Mouse (Mus musculus) neural tube, embryonic 13.5 days (tissue): ENCODE measurements around the gene 2300002M23Rik. TPM values are rescaled to one million over a fixed set of nuclear protein-coding genes. Genes with fewer than 3 reads are reported as not detected.

Source experiments
- ATAC-seq: fragments of 200-750 bp; cut with Nextera tagmentation; 2 replicates; pipeline ENCODE4 v1.8.0; 2017; ENCODE audit warnings: low read depth, mild to moderate bottlenecking, moderate TSS enrichment, moderate library complexity
- H3K27ac ChIP-seq: fragments of 300-500 bp; sonication (generic); replicated peaks from 2 replicates; pipeline ENCODE4 v1.5.1; 2015; ENCODE audit warnings: moderate library complexity, mild to moderate bottlenecking, inconsistent platforms
- H3K27me3 ChIP-seq: fragments of 300-500 bp; sonication (generic); 2 replicates; pipeline ENCODE4 v1.6.1; 2015; ENCODE audit warnings: mild to moderate bottlenecking, inconsistent platforms
- H3K36me3 ChIP-seq: fragments of 300-500 bp; sonication (generic); 2 replicates; pipeline ENCODE4 v1.6.1; 2015; ENCODE audit warnings: mild to moderate bottlenecking, inconsistent platforms
- H3K4me1 ChIP-seq: fragments of 300-500 bp; sonication (generic); replicated peaks from 2 replicates; pipeline ENCODE4 v1.6.1; 2015; ENCODE audit warnings: inconsistent platforms
- H3K4me2 ChIP-seq: fragments of 300-500 bp; sonication (generic); 2 replicates; pipeline ENCODE4 v1.6.1; 2015; ENCODE audit warnings: inconsistent platforms, mild to moderate bottlenecking, moderate library complexity
- H3K4me3 ChIP-seq: fragments of 300-500 bp; sonication (generic); 2 replicates; pipeline ENCODE4 v1.5.1; 2015; ENCODE audit warnings: mild to moderate bottlenecking, inconsistent platforms
- H3K9ac ChIP-seq: fragments of 300-500 bp; sonication (generic); 2 replicates; pipeline ENCODE4 v1.6.1; 2015; ENCODE audit warnings: moderate library complexity, mild to moderate bottlenecking, inconsistent platforms
- H3K9me3 ChIP-seq: fragments of 300-500 bp; sonication (generic); 2 replicates; pipeline ENCODE4 v1.6.1; 2016; ENCODE audit warnings: inconsistent platforms
- WGBS: fragments of 180-500 bp; shearing (Covaris S2); methylation state at CpG from one replicate; pipeline ENCODE4 v1.1.7; 2015; 5-methylcytosine and 5-hydroxymethylcytosine counted together
- polyA plus RNA-seq: library from polyadenylated mRNA; unstranded; fragments of >200 nt; fragmentation: Nextera tagmentation; extraction: Ambion mirVana; gene quantifications from 2 replicates; pipeline ENCODE4 v1.2.1, GENCODE M21; 2015

Gene 2300002M23Rik
- polyA plus RNA-seq, 1 experiment from 2014 or later = not detected

DNA sequence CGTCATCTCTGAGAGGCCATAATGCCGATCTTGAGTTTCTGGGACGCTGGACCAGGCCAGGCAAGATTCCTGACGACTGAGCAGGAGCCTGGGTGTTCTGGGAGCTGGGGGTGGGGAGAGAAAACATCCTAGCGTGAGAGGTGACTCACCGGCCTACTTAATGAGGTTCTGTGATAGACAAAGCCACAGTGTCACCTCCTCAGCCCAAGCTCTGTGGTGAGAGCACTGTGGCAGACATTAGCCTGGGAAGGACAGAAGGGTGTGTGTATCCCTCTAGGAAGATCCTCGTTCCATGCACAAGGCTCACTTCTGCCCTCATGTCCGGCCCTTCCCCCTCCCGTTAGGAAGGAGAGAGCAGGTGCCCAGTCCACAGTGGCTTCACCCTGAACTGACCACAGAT is 9.9 kb upstream of the 2300002M23Rik start:
- WGBS = 75% methylated on average over 9 of the region's 9 CpGs
- H3K36me3 ChIP-seq = no peaks in the 10 kb centered on the region
- no peak overlapping the region for H3K4me3 ChIP-seq
- H3K9me3 ChIP-seq = no peaks in the 10 kb centered on the region
- H3K27ac ChIP-seq = 0 out of 2 replicates have a peak overlapping the region, but pooled peaks have one; percentile 0
- 0 out of 2 replicates have a peak, but pooled peaks cover 3% of the 10 kb centered on the region for H3K4me1 ChIP-seq
- no peak for ATAC-seq
- no peak overlapping the region for H3K4me2 ChIP-seq
- H3K9ac ChIP-seq = no peak overlapping the region
- H3K27me3 ChIP-seq = no peaks in the 10 kb centered on the region

DNA sequence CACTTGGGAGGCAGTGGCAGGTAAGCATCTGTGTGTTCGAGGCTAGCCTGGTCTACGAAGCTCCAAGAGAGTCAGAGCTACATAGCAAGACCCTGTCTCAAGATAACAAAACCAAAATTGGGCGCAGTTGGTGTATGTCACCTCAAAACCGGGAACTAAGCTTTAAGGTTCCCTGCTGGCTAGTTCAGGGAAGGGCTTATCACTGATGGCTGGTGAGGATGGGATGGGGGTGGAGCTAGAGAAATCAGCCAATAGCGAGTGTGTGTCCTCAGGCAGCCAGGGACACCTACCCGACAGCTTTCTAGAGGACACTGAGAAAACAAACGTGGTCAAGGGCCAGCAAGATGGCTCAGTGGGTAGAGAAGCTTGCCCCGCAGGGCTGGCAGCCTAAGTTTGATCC is 9.0 kb upstream of the 2300002M23Rik start:
- Histone ChIP-seq H3K4me3 (no peak overlapping the region), H3K9me3 (no peaks in the 10 kb centered on the region), H3K27ac (no peak overlapping the region), H3K4me2 (no peak overlapping the region), H3K9ac (no peak overlapping the region), H3K4me1 (0 out of 2 replicates have a peak, but pooled peaks cover 3% of the 10 kb centered on the region), H3K27me3 (no peaks in the 10 kb centered on the region), H3K36me3 (no peaks in the 10 kb centered on the region)
- no peak for ATAC-seq
- 65% methylated on average over 8 of the region's 8 CpGs for WGBS

- H3K4me1 ChIP-seq = peaks cover 13% of the 10 kb centered on the region
- H3K36me3 ChIP-seq = no peaks in the 10 kb centered on the region
- no peak for ATAC-seq
- H3K27ac ChIP-seq = no peak overlapping the region
- H3K27me3 ChIP-seq = peaks cover 23% of the 10 kb centered on the region
- H3K4me3 ChIP-seq = no peak overlapping the region
- H3K9ac ChIP-seq = no peak overlapping the region
- no peak overlapping the region for H3K4me2 ChIP-seq
- 29% methylated on average over 9 of the region's 9 CpGs for WGBS
- no peaks in the 10 kb centered on the region for H3K9me3 ChIP-seq
Observed at GRCm38 (mm10) chr17:35567767-35568166, 517 bp downstream of the 2300002M23Rik start.

DNA sequence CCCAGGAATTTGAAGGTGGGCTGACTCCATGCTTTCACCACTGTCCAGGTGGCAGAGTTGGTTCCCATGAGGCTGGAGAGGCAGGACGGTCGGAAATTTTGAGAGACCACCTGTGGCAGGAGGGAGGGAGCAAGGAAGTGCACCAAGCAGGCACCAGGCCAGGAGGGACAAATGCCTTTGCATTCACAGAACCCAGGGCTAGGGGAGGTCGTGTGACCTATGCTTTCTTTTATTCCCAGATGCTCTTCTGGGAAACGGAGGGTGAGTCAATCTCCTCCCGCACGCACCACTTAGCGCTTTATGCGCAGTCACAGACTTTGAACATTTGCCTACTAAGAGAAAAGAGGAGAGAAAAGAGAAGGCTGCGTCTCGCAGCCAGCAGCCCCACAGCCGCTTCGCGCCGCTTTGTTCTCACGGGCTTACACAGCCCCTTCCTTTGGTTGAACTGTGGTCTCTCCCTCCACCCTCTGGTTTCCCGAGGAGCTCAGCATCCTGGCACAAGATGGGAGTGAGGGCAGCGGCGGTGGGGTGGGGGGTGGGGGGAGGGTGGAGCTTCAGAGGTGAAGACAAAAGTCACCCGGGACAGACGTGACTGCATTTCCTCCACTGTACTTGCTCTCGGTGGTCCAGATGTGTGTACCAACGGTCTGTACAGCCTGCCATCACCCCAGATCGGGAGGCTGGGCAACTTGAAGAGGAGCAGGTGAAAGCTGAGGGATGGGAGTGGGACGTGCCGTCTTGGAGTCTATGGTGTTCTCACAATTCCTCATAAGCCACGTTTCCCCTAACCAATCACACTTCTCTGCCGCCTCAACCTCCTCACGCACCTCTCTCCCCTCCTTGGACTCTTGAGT is 2.1 kb downstream of the 2300002M23Rik start:
- ATAC-seq = peak; percentile 66
- Histone ChIP-seq H3K4me3 (peak overlapping the region; percentile 24), H3K4me1 (peaks cover 13% of the 10 kb centered on the region), H3K36me3 (no peaks in the 10 kb centered on the region), H3K27me3 (peaks cover 23% of the 10 kb centered on the region), H3K9me3 (no peaks in the 10 kb centered on the region), H3K27ac (no peak overlapping the region), H3K4me2 (peak overlapping the region; percentile 53), H3K9ac (peak overlapping the region; percentile 58)
- 5% methylated on average over 28 of the region's 28 CpGs for WGBS

DNA sequence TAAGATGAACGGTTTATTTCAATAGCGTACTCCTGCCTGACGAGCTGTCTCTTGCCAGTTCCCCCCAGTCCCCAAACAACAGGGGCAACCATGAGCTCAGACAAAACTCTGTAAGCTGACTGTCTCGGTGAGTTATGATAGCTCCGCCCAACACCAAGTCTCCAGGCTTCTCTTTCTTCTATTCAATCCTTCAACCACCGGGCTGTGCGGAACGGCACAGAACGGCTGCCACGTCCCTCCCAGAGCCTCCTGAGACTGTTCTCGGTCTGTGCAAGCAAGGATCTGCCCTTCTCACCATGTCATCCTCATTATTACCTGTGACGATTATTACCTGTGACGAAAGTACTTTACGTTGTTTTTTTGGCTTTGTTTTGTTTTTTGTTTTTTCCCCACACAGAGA is 3.6 kb downstream of the 2300002M23Rik start:
- H3K4me3 ChIP-seq = no peak overlapping the region
- ATAC-seq = 0 out of 2 replicates have a peak, but pooled peaks have one; percentile 24
- 30% methylated on average over 14 of the region's 14 CpGs for WGBS
- H3K4me1 ChIP-seq = peaks cover 13% of the 10 kb centered on the region
- H3K9ac ChIP-seq = no peak overlapping the region
- H3K9me3 ChIP-seq = no peaks in the 10 kb centered on the region
- H3K36me3 ChIP-seq = no peaks in the 10 kb centered on the region
- H3K27ac ChIP-seq = no peak overlapping the region
- H3K27me3 ChIP-seq = peaks cover 23% of the 10 kb centered on the region
- H3K4me2 ChIP-seq = no peak overlapping the region

DNA sequence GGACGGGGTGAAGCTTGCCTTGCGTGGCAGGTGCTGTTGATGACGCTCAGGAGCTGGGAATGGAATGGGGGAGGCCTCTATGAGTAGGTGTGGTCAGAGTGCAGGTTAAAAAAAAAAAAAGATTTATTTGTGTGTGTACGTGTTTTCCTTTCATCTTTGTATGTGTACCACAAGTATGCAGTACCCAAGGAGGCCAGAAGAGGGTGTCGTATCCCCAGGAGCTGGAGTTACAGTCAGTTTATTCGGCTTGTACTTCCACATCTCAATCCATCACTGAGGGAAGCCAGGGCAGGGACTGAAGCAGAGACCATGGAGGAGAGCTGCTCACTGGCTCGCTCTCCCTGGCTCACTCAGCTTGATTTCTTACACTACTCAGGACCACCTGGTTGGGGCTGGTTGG is 4.2 kb downstream of the 2300002M23Rik start:
- H3K27me3 ChIP-seq = peaks cover 23% of the 10 kb centered on the region
- peaks cover 13% of the 10 kb centered on the region for H3K4me1 ChIP-seq
- H3K9ac ChIP-seq = no peak overlapping the region
- 92% methylated on average over 7 of the region's 7 CpGs for WGBS
- no peak for ATAC-seq
- no peaks in the 10 kb centered on the region for H3K9me3 ChIP-seq
- no peaks in the 10 kb centered on the region for H3K36me3 ChIP-seq
- H3K4me2 ChIP-seq = no peak overlapping the region
- no peak overlapping the region for H3K4me3 ChIP-seq
- H3K27ac ChIP-seq = no peak overlapping the region

GRCm38 (mm10) chr17:35578211-35578610 is 11.0 kb downstream of the 2300002M23Rik start:
- H3K36me3 ChIP-seq = no peaks in the 10 kb centered on the region
- no peak overlapping the region for H3K9ac ChIP-seq
- H3K27me3 ChIP-seq = no peaks in the 10 kb centered on the region
- no peaks in the 10 kb centered on the region for H3K4me1 ChIP-seq
- H3K4me2 ChIP-seq = no peak overlapping the region
- H3K4me3 ChIP-seq = no peak overlapping the region
- no peak for ATAC-seq
- H3K9me3 ChIP-seq = no peaks in the 10 kb centered on the region
- WGBS = 20% methylated on average over 6 of the region's 6 CpGs
- no peak overlapping the region for H3K27ac ChIP-seq

- Histone ChIP-seq H3K4me2 (no peak overlapping the region), H3K36me3 (no peaks in the 10 kb centered on the region), H3K4me1 (peaks cover 3% of the 10 kb centered on the region), H3K9me3 (no peaks in the 10 kb centered on the region; the same call in 1 of the 2 replicates), H3K27ac (no peak overlapping the region), H3K27me3 (no peaks in the 10 kb centered on the region), H3K9ac (no peak overlapping the region), H3K4me3 (no peak overlapping the region)
- WGBS = 85% methylated on average over 1 of the region's 1 CpGs
- no peak for ATAC-seq
Observed at GRCm38 (mm10) chr17:35582900-35583299, 15.7 kb downstream of the 2300002M23Rik start.

GRCm38 (mm10) chr17:35584330-35584937 is 17.2 kb downstream of the 2300002M23Rik start:
- Histone ChIP-seq H3K9ac (peak overlapping the region; percentile 51; the same call in 1 of the 2 replicates), H3K27ac (no peak overlapping the region), H3K4me2 (peak overlapping the region; percentile 42), H3K36me3 (no peaks in the 10 kb centered on the region), H3K9me3 (no peaks in the 10 kb centered on the region; the same call in 1 of the 2 replicates), H3K27me3 (no peaks in the 10 kb centered on the region), H3K4me1 (peaks cover 3% of the 10 kb centered on the region), H3K4me3 (0 out of 2 replicates have a peak overlapping the region, but pooled peaks have one; percentile 9)
- 16% methylated on average over 16 of the region's 16 CpGs for WGBS
- peak; percentile 72 for ATAC-seq

GRCm38 (mm10) chr17:35587291-35587690 is 20.0 kb downstream of the 2300002M23Rik start:
- WGBS = 74% methylated on average over 1 of the region's 1 CpGs
- H3K36me3 ChIP-seq = no peaks in the 10 kb centered on the region
- no peak overlapping the region for H3K4me2 ChIP-seq
- no peaks in the 10 kb centered on the region; the same call in 1 of the 2 replicates for H3K9me3 ChIP-seq
- no peak for ATAC-seq
- peaks cover 9% of the 10 kb centered on the region for H3K4me1 ChIP-seq
- H3K27ac ChIP-seq = no peak overlapping the region
- no peak overlapping the region for H3K9ac ChIP-seq
- H3K4me3 ChIP-seq = no peak overlapping the region
- no peaks in the 10 kb centered on the region for H3K27me3 ChIP-seq

DNA sequence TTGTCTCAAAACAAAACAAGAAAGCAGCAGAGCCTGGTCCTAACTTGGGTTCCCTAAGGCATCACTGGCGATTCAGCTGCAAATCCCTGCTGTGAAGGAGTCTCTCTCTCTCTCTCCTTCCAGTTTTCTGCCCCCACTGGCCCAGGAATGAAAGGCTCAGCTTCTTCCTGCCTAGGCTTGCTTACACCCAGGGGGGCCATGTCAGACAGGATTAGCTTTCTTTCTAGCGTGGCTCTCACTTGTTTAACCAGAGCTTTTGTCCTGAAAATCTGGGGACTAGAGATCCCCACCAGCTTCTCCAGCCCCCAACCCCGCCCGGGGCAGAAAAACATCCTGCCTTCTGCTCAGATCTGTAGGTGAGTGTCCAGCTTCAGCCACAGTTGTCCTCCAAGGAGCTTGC is 21.1 kb downstream of the 2300002M23Rik start:
- H3K4me1 ChIP-seq = peaks cover 9% of the 10 kb centered on the region
- H3K4me2 ChIP-seq = no peak overlapping the region
- H3K9ac ChIP-seq = no peak overlapping the region
- WGBS = 46% methylated on average over 4 of the region's 4 CpGs
- H3K4me3 ChIP-seq = no peak overlapping the region
- H3K27me3 ChIP-seq = no peaks in the 10 kb centered on the region
- no peaks in the 10 kb centered on the region for H3K36me3 ChIP-seq
- no peaks in the 10 kb centered on the region; the same call in 1 of the 2 replicates for H3K9me3 ChIP-seq
- no peak overlapping the region for H3K27ac ChIP-seq
- ATAC-seq = no peak
